Mouse (Mus musculus): Measurements from ENCODE around the gene Evl. TPM values are rescaled to one million over a fixed set of nuclear protein-coding genes. Genes with fewer than 3 reads are reported as not detected.

Gene Evl
- total RNA-seq, 2 experiments from 2014 or later = 407 to 409 TPM

- DNase-seq (ENCODE audit: extremely low spot score in 1 of 2, low spot score in 2 of 2) = no peak
- intact Hi-C loops (cut with DNase I) = no loop called here
Observed at GRCm38 (mm10) chr12:108634031-108634430, 79.5 kb downstream of the Evl start.

- no peak for DNase-seq (ENCODE audit: extremely low spot score in 1 of 2, low spot score in 2 of 2)
- intact Hi-C loops (cut with DNase I) = no loop called here
Observed at GRCm38 (mm10) chr12:108635501-108635900, 81.0 kb downstream of the Evl start.

- intact Hi-C loops (cut with DNase I) = no loop called here
- DNase-seq (ENCODE audit: extremely low spot score in 1 of 2, low spot score in 2 of 2) = no peak
Observed at GRCm38 (mm10) chr12:108637440-108637839, 82.9 kb downstream of the Evl start.

GRCm38 (mm10) chr12:108639126-108639525, 84.6 kb downstream of the Evl start:
- intact Hi-C loops (cut with DNase I) = no loop called here
- no peak for DNase-seq (ENCODE audit: extremely low spot score in 1 of 2, low spot score in 2 of 2)

GRCm38 (mm10) chr12:108642019-108642418, 87.5 kb downstream of the Evl start:
- no peak for DNase-seq (ENCODE audit: extremely low spot score in 1 of 2, low spot score in 2 of 2)
- intact Hi-C loops (cut with DNase I) = no loop called here

GRCm38 (mm10) chr12:108646234-108646633, 91.7 kb downstream of the Evl start:
- DNase-seq (ENCODE audit: extremely low spot score in 1 of 2, low spot score in 2 of 2) = no peak
- intact Hi-C loops (cut with DNase I) = no loop called here

GRCm38 (mm10) chr12:108647784-108648183, 93.3 kb downstream of the Evl start:
- no peak for DNase-seq (ENCODE audit: extremely low spot score in 1 of 2, low spot score in 2 of 2)
- intact Hi-C loops (cut with DNase I) = no loop called here

GRCm38 (mm10) chr12:108651053-108651660, 96.6 kb downstream of the Evl start:
- peak in 1 of 2 experiments; percentile 67 for DNase-seq (ENCODE audit: extremely low spot score in 1 of 2, low spot score in 2 of 2)
- intact Hi-C loops (cut with DNase I) = no loop called here

GRCm38 (mm10) chr12:108653358-108654335, 99.1 kb downstream of the Evl start:
- intact Hi-C loops (cut with DNase I) = no loop called here
- no peak for DNase-seq (ENCODE audit: extremely low spot score in 1 of 2, low spot score in 2 of 2)

- peak in 1 of 2 experiments; percentile 63 for DNase-seq (ENCODE audit: extremely low spot score in 1 of 2, low spot score in 2 of 2)
- intact Hi-C loops (cut with DNase I) = loop anchor here (5.0 kb wide), 1 partner anchor 45 kb away; no protein-coding TSS in a partner anchor
Observed at GRCm38 (mm10) chr12:108657350-108657749, 102.8 kb downstream of the Evl start.

- intact Hi-C loops (cut with DNase I) = loop anchor here (5.0 kb wide), 1 partner anchor 111 kb away; no protein-coding TSS in a partner anchor
- DNase-seq (ENCODE audit: extremely low spot score in 1 of 2, low spot score in 2 of 2) = no peak
Observed at GRCm38 (mm10) chr12:108668606-108669235, 114.2 kb downstream of the Evl start.

- intact Hi-C loops (cut with DNase I) = no loop called here
- no peak for DNase-seq (ENCODE audit: extremely low spot score in 1 of 2, low spot score in 2 of 2)
Observed at GRCm38 (mm10) chr12:108671541-108671940, 117.0 kb downstream of the Evl start.

GRCm38 (mm10) chr12:108672908-108673307, 118.4 kb downstream of the Evl start:
- intact Hi-C loops (cut with DNase I) = no loop called here
- DNase-seq (ENCODE audit: extremely low spot score in 1 of 2, low spot score in 2 of 2) = no peak

- DNase-seq (ENCODE audit: extremely low spot score in 1 of 2, low spot score in 2 of 2) = no peak
- intact Hi-C loops (cut with DNase I) = no loop called here
Observed at GRCm38 (mm10) chr12:108673546-108673945, 119.0 kb downstream of the Evl start.

GRCm38 (mm10) chr12:108674502-108674901, 120.0 kb downstream of the Evl start:
- intact Hi-C loops (cut with DNase I) = no loop called here
- DNase-seq (ENCODE audit: extremely low spot score in 1 of 2, low spot score in 2 of 2) = peak; percentile 67 to 68

GRCm38 (mm10) chr12:108674916-108675315, 120.4 kb downstream of the Evl start:
- no peak for DNase-seq (ENCODE audit: extremely low spot score in 1 of 2, low spot score in 2 of 2)
- intact Hi-C loops (cut with DNase I) = no loop called here

- intact Hi-C loops (cut with DNase I) = no loop called here
- DNase-seq (ENCODE audit: extremely low spot score in 1 of 2, low spot score in 2 of 2) = no peak
Observed at GRCm38 (mm10) chr12:108675614-108676401, 121.3 kb downstream of the Evl start.

- DNase-seq (ENCODE audit: extremely low spot score in 1 of 2, low spot score in 2 of 2) = no peak
- intact Hi-C loops (cut with DNase I) = no loop called here
Observed at GRCm38 (mm10) chr12:108677116-108677515, 122.6 kb downstream of the Evl start.

- intact Hi-C loops (cut with DNase I) = no loop called here
Observed at GRCm38 (mm10) chr12:108678366-108678765, 123.8 kb downstream of the Evl start.

More at GRCm38 (mm10) chr12:108678366-108678765, 123.8 kb downstream of the Evl start:
- no peak for DNase-seq (ENCODE audit: extremely low spot score in 1 of 2, low spot score in 2 of 2)

Data from left cerebral cortex, postnatal 10 days (tissue).